Mouse (Mus musculus) left cerebral cortex, postnatal 14 days (tissue): ENCODE results near the gene 8030411F24Rik. TPM values are rescaled to one million over a fixed set of nuclear protein-coding genes. Genes with fewer than 3 reads are reported as not detected.

ENCODE experiments used
- total RNA-seq, 2 experiments: library from RNA; stranded (reverse); gene quantifications; 2 replicates each; pipeline ENCODE4 v1.2.3; 2021

The 8030411F24Rik gene
- total RNA-seq, 2 experiments from 2014 or later, result not detected

Other genes with a start within 250 kb of the 8030411F24Rik start
- 10 to 100 TPM; 11.6 to 11.7 TPM for gene Nxt1, start 109.4 kb upstream of the 8030411F24Rik start, total RNA-seq
- 10 to 100 TPM; 25.9 to 26.7 TPM for gene Gzf1, start 101.0 kb upstream of the 8030411F24Rik start, total RNA-seq
- 100 to 1,000 TPM; 286 to 309 TPM for gene Napb, start 49.5 kb upstream of the 8030411F24Rik start, total RNA-seq
- not detected for gene Cstl1, start 31.7 kb upstream of the 8030411F24Rik start, total RNA-seq
- not detected for gene Cst11, start 10.5 kb upstream of the 8030411F24Rik start, total RNA-seq
- under 1 TPM in 1 of 2 experiments, not detected in 1; 0.70 TPM for gene Cst12, start 7.4 kb downstream of the 8030411F24Rik start, total RNA-seq
- not detected for gene Cst8, start 16.8 kb downstream of the 8030411F24Rik start, total RNA-seq
- gene Cst13, start 38.1 kb downstream of the 8030411F24Rik start, total RNA-seq, result not detected
- gene Cst9, start 53.1 kb downstream of the 8030411F24Rik start, total RNA-seq, result not detected
- gene 9230104L09Rik, start 83.0 kb downstream of the 8030411F24Rik start, total RNA-seq, result not detected
- 1,000 to 10,000 TPM; 1,971 to 2,132 TPM for gene Cst3, start 93.7 kb downstream of the 8030411F24Rik start, total RNA-seq
- not detected for gene Gm1330, start 221.2 kb downstream of the 8030411F24Rik start, total RNA-seq
- gene Gm10750, start 235.2 kb downstream of the 8030411F24Rik start, total RNA-seq, result not detected